Mouse (Mus musculus) kidney, embryonic 14.5 days (tissue): Measurements from ENCODE around the gene Slc25a36. TPM values are rescaled to one million over a fixed set of nuclear protein-coding genes. Genes with fewer than 3 reads are reported as not detected.

Source experiments
- ATAC-seq: fragments of 200-750 bp; cut with Nextera tagmentation; 2 replicates; pipeline ENCODE4 v1.8.0; 2017; ENCODE audit warnings: moderate number of reproducible peaks, mild to moderate bottlenecking, moderate TSS enrichment, moderate library complexity; ENCODE audit not compliant: low FRiP score, low TSS enrichment
- H3K27ac ChIP-seq: fragments of 300-500 bp; sonication (generic); 2 replicates; pipeline ENCODE4 v1.5.1; 2014; ENCODE audit warnings: low read depth, mild to moderate bottlenecking, low read length, moderate library complexity, mixed read lengths
- H3K27me3 ChIP-seq: fragments of 300-500 bp; sonication (generic); 2 replicates; pipeline ENCODE4 v1.6.1; 2014; ENCODE audit warnings: mild to moderate bottlenecking, low read length; ENCODE audit not compliant: control insufficient read depth, insufficient read depth
- H3K36me3 ChIP-seq: fragments of 300-500 bp; sonication (generic); 2 replicates; pipeline ENCODE4 v1.6.1; 2014; ENCODE audit warnings: low read length, mixed read lengths; ENCODE audit not compliant: control insufficient read depth, insufficient read depth
- H3K4me1 ChIP-seq: fragments of 300-500 bp; sonication (generic); 2 replicates; pipeline ENCODE4 v1.6.1; 2014; ENCODE audit warnings: low read length, mixed read lengths; ENCODE audit not compliant: control insufficient read depth, insufficient read depth
- H3K4me2 ChIP-seq: fragments of 300-500 bp; sonication (generic); replicated peaks from 2 replicates; pipeline ENCODE4 v1.6.1; 2014; ENCODE audit warnings: low read depth, mild to moderate bottlenecking, low read length
- H3K4me3 ChIP-seq: fragments of 300-500 bp; sonication (generic); 2 replicates; pipeline ENCODE4 v1.5.1; 2014; ENCODE audit warnings: mild to moderate bottlenecking, low read length
- H3K9ac ChIP-seq: fragments of 300-500 bp; sonication (generic); 2 replicates; pipeline ENCODE4 v1.6.1; 2014; ENCODE audit warnings: low read depth, mild to moderate bottlenecking, low read length, moderate library complexity
- H3K9me3 ChIP-seq: fragments of 300-500 bp; sonication (generic); 2 replicates; pipeline ENCODE4 v1.6.1; 2016; ENCODE audit warnings: low read length; ENCODE audit not compliant: control insufficient read depth
- WGBS: fragments of 180-500 bp; shearing (Covaris S2); extraction: QIAGEN DNeasy Blood & Tissue Kit; methylation state at CpG from one replicate; pipeline ENCODE4 v1.1.7; 2014; 5-methylcytosine and 5-hydroxymethylcytosine counted together
- polyA plus RNA-seq: library from polyadenylated mRNA; unstranded; fragments of >200 nt; fragmentation: Nextera tagmentation; extraction: Ambion mirVana; gene quantifications from 2 replicates; pipeline ENCODE4 v1.2.1, GENCODE M21; 2014

Slc25a36 gene
- polyA plus RNA-seq, 1 experiment from 2014 or later, result 110 TPM

GRCm38 (mm10) chr9:97141723-97142122 is 30.8 kb upstream of the Slc25a36 start:
- H3K36me3 ChIP-seq, result no peaks in the 10 kb centered on the region
- no peaks in the 10 kb centered on the region for H3K4me1 ChIP-seq
- H3K9me3 ChIP-seq, result no peaks in the 10 kb centered on the region
- no peak for ATAC-seq
- H3K27ac ChIP-seq, result no peak overlapping the region
- no peak overlapping the region for H3K4me3 ChIP-seq
- no peaks in the 10 kb centered on the region for H3K27me3 ChIP-seq
- H3K4me2 ChIP-seq, result no peak overlapping the region
- WGBS, result 61% methylated on average over 2 of the region's 2 CpGs
- H3K9ac ChIP-seq, result no peak overlapping the region

- no peak for ATAC-seq
- H3K4me1 ChIP-seq, result no peaks in the 10 kb centered on the region
- H3K9me3 ChIP-seq, result no peaks in the 10 kb centered on the region
- no peaks in the 10 kb centered on the region for H3K27me3 ChIP-seq
- H3K4me3 ChIP-seq, result no peak overlapping the region
- H3K27ac ChIP-seq, result no peak overlapping the region
- no peak overlapping the region for H3K4me2 ChIP-seq
- WGBS, result 81% methylated on average over 10 of the region's 10 CpGs
- no peak overlapping the region for H3K9ac ChIP-seq
- no peaks in the 10 kb centered on the region for H3K36me3 ChIP-seq
These were observed 29.4 kb upstream of the Slc25a36 start for GRCm38 (mm10) chr9:97140145-97140932.

GRCm38 (mm10) chr9:97137678-97138077 is 26.7 kb upstream of the Slc25a36 start:
- WGBS, result 81% methylated on average over 4 of the region's 4 CpGs
- no peaks in the 10 kb centered on the region for H3K36me3 ChIP-seq
- H3K4me3 ChIP-seq, result no peak overlapping the region
- ATAC-seq, result no peak
- no peaks in the 10 kb centered on the region for H3K9me3 ChIP-seq
- no peaks in the 10 kb centered on the region for H3K4me1 ChIP-seq
- H3K9ac ChIP-seq, result no peak overlapping the region
- no peak overlapping the region for H3K4me2 ChIP-seq
- H3K27ac ChIP-seq, result no peak overlapping the region
- no peaks in the 10 kb centered on the region for H3K27me3 ChIP-seq

GRCm38 (mm10) chr9:97137116-97137515 is 26.2 kb upstream of the Slc25a36 start:
- Histone ChIP-seq H3K9me3 (no peaks in the 10 kb centered on the region), H3K4me2 (no peak overlapping the region), H3K27ac (no peak overlapping the region), H3K4me1 (no peaks in the 10 kb centered on the region), H3K4me3 (no peak overlapping the region), H3K27me3 (no peaks in the 10 kb centered on the region), H3K36me3 (no peaks in the 10 kb centered on the region), H3K9ac (no peak overlapping the region)
- WGBS, result 70% methylated on average over 4 of the region's 4 CpGs
- no peak for ATAC-seq

GRCm38 (mm10) chr9:97135866-97136265 is 24.9 kb upstream of the Slc25a36 start:
- H3K36me3 ChIP-seq, result no peaks in the 10 kb centered on the region
- WGBS, result 92% methylated on average over 4 of the region's 4 CpGs
- H3K9ac ChIP-seq, result no peak overlapping the region
- no peaks in the 10 kb centered on the region for H3K9me3 ChIP-seq
- H3K4me2 ChIP-seq, result no peak overlapping the region
- H3K4me1 ChIP-seq, result no peaks in the 10 kb centered on the region
- H3K27me3 ChIP-seq, result no peaks in the 10 kb centered on the region
- H3K27ac ChIP-seq, result no peak overlapping the region
- H3K4me3 ChIP-seq, result no peak overlapping the region
- no peak for ATAC-seq

- no peak overlapping the region for H3K4me2 ChIP-seq
- H3K36me3 ChIP-seq, result no peaks in the 10 kb centered on the region
These were observed 22.2 kb upstream of the Slc25a36 start for GRCm38 (mm10) chr9:97133178-97133577.

GRCm38 (mm10) chr9:97130001-97130400 is 19.0 kb upstream of the Slc25a36 start:
- H3K9ac ChIP-seq, result no peak overlapping the region
- peaks cover 4% of the 10 kb centered on the region; the same call in 1 of the 2 replicates for H3K9me3 ChIP-seq
- H3K36me3 ChIP-seq, result no peaks in the 10 kb centered on the region
- ATAC-seq, result no peak
- no peak overlapping the region for H3K27ac ChIP-seq
- WGBS, result 90% methylated on average over 5 of the region's 5 CpGs
- H3K4me3 ChIP-seq, result no peak overlapping the region
- no peaks in the 10 kb centered on the region for H3K4me1 ChIP-seq
- no peaks in the 10 kb centered on the region for H3K27me3 ChIP-seq
- H3K4me2 ChIP-seq, result no peak overlapping the region

More at GRCm38 (mm10) chr9:97133178-97133577, 22.2 kb upstream of the Slc25a36 start:
- Histone ChIP-seq H3K27ac (no peak overlapping the region), H3K27me3 (no peaks in the 10 kb centered on the region), H3K4me3 (no peak overlapping the region), H3K9ac (no peak overlapping the region), H3K4me1 (no peaks in the 10 kb centered on the region), H3K9me3 (peaks cover 4% of the 10 kb centered on the region; the same call in 1 of the 2 replicates)
- ATAC-seq, result no peak
- WGBS, result 60% methylated on average over 8 of the region's 8 CpGs

GRCm38 (mm10) chr9:97123934-97124692 is 13.2 kb upstream of the Slc25a36 start:
- Histone ChIP-seq H3K9ac (no peak overlapping the region), H3K27ac (no peak overlapping the region), H3K9me3 (no peaks in the 10 kb centered on the region), H3K4me1 (no peaks in the 10 kb centered on the region), H3K4me2 (no peak overlapping the region), H3K4me3 (no peak overlapping the region), H3K36me3 (no peaks in the 10 kb centered on the region), H3K27me3 (no peaks in the 10 kb centered on the region)
- ATAC-seq, result no peak
- WGBS, result 63% methylated on average over 23 of the region's 23 CpGs

GRCm38 (mm10) chr9:97121432-97121831 is 10.5 kb upstream of the Slc25a36 start:
- no peaks in the 10 kb centered on the region for H3K9me3 ChIP-seq
- H3K27me3 ChIP-seq, result no peaks in the 10 kb centered on the region
- H3K4me2 ChIP-seq, result no peak overlapping the region
- H3K4me1 ChIP-seq, result no peaks in the 10 kb centered on the region
- 84% methylated on average over 2 of the region's 2 CpGs for WGBS
- H3K27ac ChIP-seq, result no peak overlapping the region
- no peak for ATAC-seq
- no peaks in the 10 kb centered on the region for H3K36me3 ChIP-seq
- H3K4me3 ChIP-seq, result no peak overlapping the region
- H3K9ac ChIP-seq, result no peak overlapping the region
